Mouse (Mus musculus): ENCODE data around the gene Vcp.

Vcp gene

DNA sequence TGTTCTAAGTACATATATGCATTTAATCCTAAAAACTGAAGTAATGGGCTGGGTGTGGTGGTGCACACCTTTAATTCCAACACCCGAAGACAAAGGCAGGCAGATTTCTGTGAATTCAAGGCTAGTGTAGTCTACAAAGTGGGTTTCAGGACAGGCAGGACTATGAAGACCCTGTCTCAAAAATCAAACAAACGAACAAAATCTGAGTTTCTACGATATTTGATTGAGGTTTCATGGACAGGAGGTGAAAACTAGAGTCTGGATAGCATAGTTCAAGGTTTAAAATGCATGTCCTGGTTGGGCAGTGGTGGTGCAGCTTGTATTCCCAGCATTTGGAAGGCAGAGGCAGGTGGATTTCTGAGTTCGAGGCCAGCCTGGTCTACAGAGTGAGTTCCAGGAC lies 31.0 kb downstream of the Vcp start, which contains the start of gene 1700022I11Rik:
Gene 1700022I11Rik (plus strand): TSS at position 301 of the 400 bp plus-strand sequence.
- no peak for DNase-seq (ENCODE audit: low spot score)

DNA sequence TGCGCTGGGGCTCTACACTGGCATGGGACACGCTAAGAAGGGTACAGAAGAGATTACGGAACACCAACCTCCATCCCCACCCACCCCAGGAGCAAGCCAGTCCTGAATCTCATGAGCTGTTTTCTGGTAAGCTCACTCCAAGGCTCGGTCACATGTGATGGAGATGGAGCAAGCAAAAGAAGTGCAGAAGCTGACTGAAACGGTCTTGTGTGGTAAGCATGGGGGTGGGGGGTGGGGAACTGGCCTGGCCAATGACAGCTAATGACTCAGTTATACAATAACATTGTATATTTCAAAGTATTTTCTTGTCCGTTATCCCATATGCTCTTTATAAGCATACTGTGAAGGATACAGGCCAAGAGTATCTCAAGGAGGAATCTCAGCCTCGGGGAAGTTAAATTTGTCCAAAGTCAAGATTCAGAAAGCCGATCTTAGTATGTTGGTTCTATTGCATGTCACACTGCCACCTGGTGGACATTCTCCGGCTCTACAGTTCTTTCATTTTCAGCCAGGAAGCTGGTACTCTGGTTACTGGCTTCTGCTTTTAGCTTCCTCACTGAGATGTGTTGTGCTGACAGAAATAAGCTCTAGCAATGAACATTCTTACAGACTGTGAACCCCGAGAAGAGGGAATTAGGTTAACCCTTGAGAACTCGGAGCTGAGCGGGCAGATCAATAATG lies 35.1 kb downstream of the Vcp start:
- DNase-seq (ENCODE audit: low spot score) = peak; percentile 59

DNA sequence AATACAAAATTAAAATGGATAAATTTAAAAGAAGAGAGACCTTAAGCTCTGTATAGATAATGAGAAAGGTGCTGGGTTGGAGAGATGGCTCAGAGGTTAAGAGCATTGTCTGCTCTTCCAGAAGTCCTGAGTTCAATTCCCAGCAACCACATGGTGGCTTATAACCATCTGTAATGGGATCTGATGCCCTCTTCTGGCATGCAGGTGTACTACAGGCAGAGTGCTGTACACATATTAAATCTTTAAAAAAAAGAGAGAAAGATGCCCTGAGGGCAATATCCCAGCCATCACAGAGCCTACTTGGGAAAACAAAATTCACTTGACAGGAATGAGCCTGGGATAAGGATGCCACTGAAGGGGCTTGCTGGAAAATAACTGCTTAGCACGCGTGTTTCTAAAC lies 36.8 kb downstream of the Vcp start:
- DNase-seq (ENCODE audit: low spot score) = no peak

DNA sequence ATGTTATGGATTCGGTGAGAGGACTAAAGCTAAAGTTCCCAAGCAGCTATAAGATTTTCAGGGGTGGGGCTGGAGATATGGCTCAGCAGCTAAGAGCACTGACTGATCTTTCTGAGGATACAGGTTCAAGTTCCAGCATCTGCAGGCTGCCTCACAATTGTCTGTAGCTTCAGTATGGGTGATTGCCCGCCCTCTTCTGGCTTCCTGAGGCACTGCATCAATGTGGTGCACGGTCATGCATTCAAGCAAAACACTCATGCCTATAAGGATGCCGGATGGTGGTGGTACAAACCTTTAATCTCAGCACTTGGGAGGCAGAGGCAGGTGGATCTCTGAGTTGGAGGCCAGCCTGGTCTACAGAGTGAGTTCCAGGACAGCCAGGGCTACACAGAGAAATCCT lies 38.7 kb downstream of the Vcp start:
- peak; percentile 73 for DNase-seq (ENCODE audit: low spot score)

DNA sequence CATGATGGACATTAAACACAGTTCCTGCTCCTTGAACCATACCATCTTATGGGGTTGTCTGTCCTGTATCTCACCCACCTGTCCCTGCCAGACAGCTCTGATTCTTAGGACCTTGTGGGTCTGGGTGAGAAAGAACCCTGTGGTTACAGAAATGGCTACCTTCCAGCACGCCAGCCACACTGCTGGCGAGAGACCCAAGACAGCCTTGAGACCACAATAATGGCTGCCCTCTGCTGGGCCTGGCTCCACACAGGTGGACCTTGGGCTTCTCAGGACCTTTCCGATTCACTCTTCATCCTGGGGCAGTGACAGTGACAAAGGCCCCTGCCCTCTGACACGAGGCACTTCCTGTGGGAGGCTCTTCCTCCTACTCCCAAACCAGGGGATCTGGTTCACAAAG lies 40.9 kb downstream of the Vcp start:
- no peak for DNase-seq (ENCODE audit: low spot score)

DNA sequence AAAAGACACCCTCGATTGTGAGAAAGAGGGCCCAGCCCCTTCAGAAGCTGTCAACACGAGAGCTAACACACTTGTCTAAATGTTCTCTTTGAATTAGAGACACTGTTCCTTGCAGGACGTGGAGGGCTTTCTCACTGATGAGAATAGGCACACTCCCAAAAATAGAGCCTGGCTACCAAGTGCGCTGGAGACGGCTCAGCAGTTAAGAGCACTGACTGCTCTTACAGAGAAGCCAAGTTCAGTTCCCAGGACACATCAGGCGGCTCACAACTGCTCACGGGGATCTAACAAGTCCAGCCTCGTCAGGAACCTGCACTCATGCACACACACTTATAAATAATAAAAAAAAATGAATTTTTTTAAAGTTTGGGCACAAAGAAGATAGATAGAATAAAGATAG lies 41.4 kb downstream of the Vcp start:
- no peak for DNase-seq (ENCODE audit: low spot score)

DNA sequence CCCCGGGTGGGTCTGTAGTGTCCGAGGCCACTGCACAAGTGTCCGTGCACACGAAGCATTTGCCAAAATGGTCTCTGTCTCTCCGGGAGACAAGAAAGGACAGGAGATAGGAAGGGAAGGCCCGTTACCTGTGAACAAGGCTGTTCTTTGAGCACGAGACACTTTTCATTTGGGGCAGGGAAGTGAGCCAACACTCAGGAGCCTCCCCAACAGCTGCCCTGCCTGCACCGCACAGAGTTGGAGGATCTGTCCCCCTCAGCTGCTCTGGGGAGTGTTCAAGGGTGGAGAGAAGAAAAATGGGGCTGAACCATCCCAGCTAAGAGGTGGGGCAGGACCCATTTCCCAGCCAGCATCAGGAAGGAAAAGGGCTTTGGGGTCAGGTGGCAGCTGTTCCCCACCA lies 42.3 kb downstream of the Vcp start:
- DNase-seq (ENCODE audit: low spot score) = no peak

DNA sequence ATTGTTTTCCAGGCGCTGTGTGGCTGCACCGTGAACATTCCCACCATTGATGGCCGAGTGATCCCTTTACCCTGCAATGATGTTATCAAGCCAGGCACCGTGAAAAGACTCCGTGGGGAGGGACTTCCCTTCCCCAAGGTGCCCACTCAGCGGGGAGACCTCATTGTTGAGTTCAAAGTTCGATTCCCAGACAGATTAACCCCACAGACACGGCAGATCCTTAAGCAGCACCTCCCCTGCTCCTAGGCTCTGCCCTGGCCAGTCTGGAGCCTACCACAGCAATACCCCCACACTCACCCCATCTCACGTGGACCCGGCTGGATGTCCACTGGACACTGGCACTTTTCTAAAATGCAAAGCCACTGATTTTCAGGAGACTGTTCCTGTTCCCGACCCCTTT lies 43.0 kb downstream of the Vcp start:
- DNase-seq (ENCODE audit: low spot score) = no peak

DNA sequence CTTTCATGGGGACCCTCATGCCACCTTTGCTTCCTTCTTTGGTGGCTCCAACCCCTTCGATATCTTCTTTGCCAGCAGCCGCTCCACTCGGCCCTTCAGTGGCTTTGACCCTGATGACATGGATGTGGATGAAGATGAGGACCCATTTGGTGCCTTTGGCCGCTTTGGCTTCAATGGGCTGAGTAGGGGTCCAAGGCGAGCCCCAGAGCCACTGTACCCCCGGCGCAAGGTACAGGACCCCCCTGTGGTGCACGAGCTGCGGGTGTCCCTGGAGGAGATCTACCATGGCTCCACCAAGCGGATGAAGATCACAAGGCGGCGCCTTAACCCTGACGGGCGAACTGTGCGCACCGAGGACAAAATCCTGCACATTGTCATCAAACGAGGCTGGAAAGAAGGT lies 43.7 kb downstream of the Vcp start:
- no peak for DNase-seq (ENCODE audit: low spot score)

DNA sequence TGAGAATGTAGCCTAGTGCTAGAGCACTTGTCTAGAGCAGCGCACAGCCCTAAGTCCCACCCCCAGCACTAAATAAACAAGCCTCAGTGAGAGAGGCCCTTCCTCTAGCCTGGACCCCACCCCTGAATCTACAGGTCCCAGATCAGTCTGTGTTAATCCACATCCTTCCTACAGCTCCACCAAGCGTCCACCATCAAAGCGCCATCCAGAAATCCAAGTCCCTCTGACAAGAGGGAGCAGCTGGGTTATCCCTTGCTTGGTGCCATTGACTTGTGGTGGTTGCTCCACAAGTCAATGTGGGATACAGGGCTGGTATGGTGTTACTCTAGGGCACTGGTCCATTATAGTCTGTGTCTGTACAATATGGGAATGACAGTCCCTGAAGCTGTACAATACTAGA lies 45.1 kb downstream of the Vcp start:
- DNase-seq (ENCODE audit: low spot score) = no peak

DNA sequence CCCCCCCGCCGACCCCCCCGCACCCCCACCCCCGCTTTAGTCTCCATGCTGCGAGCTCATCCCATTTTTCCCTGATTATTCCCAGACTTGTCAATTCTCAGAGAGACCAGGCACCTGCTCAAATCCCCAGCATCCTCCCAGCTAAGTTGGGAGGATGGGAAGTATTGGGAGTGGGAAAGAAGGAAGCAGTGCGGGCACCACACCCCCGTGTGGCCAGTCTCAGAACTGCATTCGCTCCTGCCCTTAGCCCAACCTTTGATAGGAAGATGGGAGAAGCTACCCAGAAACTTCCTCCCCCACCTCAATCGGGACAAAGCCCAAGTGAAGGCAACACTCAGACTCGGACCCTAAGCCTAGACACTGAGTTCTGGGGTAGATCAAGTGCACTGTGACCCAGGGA lies 46.0 kb downstream of the Vcp start:
- DNase-seq (ENCODE audit: low spot score) = peak; percentile 89

DNA sequence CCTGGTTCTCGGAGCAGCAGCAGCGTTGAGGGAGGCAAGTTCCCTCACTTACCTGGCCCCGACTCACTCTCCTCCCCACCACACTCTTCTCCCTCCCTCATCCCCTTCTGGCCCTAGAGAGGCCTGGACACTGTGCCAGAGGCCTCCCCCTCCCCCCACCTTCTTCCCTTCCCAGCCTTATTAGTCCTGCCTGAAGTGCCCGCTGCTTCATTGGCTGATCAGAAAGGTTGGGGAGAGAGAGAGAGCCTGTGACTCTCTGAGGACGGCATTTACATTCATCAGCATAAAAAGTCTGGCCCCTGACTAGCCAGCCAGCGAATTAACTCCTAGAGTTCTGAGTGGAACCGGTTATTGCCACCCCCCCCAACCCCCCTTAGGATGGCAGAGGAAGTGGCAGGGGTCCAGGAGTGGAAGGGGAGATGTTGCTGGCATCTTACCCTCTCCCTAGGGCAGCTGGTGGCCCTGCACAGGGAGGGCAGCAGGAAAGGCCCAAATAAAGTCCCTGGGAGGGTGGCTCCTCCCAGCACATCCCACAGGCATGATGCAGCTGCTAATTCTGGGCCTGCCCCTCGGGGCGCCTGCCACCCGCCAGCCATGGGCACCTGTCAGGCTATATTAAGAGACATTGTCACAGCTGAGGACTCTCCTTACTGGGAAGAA lies 46.7 kb downstream of the Vcp start:
- DNase-seq (ENCODE audit: low spot score) = peak; percentile 39

DNA sequence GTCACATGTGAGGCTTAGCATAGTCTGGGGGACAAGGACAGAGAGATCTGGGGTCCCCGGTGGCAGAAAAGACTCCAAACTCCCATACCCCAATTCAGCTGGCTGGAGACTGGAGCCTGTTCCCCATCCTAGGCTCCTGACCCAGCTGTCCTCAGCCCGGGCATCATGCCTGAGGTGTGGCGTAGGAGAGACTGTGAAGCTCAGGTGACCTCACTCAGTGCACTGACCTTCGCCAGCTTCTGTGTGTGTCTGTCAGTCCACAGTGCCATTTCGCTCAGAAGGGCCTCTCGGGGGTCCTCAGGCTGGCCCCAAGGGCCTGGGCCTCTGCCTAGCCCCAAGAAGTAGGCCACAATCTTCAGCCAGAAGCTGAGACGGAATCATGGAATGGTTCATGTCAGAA lies 47.7 kb downstream of the Vcp start:
- DNase-seq (ENCODE audit: low spot score) = no peak

DNA sequence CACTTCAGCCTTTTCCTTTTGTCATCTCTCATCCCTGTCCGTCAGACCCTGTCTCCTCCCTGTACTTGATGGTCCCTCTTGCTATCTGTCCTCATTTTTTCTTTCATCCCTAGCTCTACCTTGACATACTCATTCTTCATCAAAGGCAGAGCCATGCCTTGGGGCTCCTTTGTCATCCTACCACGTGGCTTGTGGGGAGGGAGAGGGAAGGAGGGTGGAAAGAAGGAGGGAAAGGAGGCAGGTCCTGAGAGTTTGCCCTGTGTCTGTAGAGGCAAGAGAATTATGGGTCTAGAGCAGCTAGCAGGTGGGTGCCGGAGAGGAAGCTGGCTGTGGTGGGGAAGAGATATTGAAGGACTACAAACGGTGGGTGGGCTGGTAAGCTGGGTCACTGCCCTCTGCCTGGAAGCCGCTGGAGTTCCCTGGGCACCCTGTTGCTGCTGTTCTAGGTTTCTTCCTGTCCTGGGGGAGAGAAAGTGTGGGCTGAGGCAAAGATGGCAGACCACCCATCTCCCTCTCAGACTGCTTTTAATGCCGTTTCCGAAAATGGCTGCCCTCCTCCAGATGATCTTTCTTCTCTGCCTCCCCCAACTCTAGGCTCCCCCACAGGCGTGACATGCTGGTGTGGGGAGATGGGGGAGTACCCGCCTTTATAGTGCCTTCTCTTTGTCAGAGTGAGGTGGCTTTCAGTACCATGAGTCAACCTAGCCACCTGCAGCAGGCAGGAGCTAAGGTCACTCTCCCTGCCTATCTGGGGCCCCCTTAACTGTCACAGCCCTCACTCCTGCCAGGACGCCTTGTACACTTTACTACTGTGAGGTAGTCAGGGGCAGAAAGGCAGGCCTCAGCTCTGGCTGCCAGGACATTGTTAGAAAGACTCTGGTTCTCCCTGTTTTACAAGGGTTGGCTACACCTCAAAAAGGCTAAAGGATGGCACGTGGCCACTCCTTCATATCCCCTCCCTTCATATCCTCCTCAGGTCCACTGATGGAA lies 48.8 kb downstream of the Vcp start:
- DNase-seq (ENCODE audit: low spot score) = no peak

DNA sequence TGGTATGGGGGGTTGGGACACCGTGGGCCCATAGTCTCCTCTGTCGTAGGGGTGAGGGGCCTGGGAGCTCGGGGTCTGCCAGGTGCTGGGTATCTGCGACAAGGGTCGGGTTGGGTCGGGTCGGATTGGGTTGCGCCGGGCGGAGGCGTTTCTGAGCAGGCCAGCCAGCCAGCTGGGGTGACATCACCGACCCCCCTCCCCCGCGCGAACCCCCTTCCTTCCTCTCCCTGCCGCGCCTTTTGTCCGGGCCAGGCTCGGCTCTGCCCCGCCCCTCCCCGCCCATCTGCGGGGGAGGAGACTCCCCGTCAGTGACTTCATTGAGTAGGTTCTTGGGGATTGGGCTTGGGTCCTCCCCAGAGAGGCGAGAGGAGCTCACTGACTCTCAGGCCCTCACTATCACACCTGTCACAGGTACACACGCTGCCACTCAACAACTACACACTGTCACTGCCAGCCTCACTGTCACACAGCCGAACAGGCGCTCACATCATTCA lies 50.2 kb downstream of the Vcp start:
- peak; percentile 91 for DNase-seq (ENCODE audit: low spot score)

DNA sequence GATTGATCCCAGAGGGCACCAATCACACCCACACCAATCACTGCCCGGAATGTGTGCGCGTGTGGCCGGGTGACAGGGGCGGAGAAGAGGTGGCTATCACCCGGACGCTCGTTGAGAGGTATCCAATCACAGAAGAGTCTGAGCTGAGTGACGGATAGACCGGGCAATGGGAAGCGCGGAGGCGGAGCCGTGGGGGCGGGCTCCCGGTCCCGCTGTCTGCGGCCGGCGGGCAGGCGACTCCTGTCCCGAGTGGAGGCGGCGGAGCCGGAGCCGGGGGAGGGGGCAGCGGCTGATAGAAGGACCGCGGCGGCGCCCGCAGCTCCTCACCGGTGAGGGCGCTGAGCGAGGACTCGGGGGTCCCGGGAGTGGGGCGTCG lies 50.6 kb downstream of the Vcp start, which contains the start of gene Dnajb5:
Gene Dnajb5 (plus strand): TSS at position 139 of the 376 bp plus-strand sequence.
- peak; percentile 99 for DNase-seq (ENCODE audit: low spot score)

DNA sequence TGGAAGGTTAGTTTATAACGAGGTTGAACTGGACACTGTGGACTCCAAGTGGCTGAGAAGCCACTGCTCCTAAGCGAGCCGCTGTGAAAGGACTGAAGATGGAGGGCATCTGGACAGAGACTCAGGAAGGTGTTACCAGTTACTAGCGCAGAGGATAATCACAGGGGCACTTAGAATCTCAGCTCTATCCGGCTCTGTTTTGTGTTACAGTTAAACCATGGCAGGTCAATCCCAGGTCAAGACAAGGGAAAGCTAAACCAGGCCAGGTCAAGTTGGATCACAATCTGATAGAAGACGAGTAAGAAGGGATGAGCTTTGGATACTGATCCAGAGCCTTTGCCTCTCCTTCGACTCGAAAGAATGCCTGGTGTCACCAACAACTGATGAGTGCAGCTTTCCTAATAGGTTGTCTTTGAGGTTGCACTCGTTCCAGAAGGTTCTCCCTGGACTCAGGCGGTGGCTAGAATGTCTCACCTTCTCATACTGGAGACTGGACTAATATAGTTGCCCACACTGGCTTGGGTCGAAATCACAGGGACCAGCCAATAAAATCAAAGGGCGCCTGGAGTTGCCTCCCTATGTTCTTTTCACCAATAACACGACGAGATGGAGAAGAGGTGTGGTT lies 51.1 kb downstream of the Vcp start:
- no peak for DNase-seq (ENCODE audit: low spot score)

DNA sequence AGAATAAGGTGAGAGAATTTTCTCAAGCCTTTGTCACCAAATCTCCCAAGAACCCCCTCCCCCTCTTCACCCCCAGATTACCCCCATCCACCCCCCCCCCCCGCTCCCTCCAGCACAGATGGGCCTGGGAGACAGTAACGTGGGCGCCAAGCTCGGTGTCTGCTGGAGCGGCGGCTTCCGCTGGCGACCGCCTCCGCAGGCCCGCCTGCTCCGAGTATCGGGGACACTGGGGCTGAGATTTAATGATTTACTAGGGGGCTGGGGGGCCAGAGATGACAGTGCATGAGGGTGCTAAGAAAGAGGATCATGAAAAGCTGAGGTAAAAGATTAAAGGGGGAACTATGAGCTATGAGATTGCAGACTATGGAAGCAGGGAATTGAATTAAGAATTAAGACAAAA lies 51.8 kb downstream of the Vcp start:
- DNase-seq (ENCODE audit: low spot score) = peak; percentile 60

DNA sequence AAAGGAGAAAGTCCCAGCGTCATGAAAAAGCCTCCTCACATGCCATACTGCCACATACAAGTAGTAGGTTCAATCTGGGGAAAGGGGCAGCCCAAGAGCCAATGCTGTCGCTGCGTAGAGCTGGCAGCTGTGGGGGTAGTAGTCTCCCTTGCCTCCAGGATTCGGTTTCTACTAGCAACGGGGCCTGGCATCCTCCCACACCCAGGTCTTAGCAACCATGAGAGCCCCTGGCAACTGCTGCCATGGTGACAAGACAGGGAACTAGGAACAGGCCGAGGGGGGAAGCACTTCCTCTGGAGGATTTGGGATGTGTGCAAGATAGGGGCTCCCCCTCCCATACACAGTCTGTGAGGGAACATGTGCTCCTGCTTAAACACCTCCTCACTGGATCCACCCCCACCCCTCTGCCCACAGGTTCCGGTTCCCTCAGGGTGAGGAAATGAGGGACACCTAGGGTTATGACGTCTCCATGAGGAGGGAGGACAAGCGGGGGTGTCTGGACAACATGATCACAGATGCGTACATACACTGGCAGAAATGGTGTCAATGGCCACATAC lies 53.5 kb downstream of the Vcp start:
- DNase-seq (ENCODE audit: low spot score) = peak; percentile 93

DNA sequence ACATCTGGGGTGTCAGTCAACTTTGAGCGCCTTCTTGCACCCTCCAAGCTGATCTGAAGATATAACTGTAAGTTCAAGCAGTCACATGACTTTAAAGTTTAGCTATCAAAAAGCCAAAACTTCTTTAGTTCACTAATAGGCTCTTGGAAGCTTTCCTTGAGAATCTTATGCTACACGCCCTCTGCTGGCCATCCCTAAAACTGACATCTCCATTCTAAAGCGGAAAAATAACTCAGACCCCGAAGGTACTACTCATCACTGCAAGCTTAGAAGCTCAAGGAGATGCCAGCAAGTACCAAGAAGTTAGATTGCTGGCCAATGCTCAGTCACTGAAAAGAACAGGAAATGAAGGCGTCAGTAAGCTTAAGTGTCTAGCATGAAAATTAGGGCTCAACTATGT lies 54.4 kb downstream of the Vcp start:
- DNase-seq (ENCODE audit: low spot score) = peak; percentile 81

DNA sequence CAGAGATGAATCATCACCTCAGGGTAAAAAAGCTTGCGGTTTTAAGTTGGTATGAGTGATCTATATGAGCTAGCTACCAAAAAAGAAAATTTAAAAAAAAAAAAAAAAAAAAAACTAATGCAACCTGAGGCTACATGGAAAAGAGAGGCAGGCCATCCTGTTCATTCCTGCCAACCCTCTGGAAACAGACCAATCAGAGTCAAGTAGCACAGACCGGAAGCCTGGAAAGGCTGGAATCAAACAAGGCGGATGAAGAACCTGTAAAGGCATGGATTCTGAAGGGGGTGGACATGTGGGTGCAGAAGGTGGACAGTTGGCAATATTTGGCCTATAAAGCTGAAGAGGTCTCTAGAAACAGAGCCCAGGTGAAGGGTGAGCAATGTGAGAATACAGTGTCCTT lies 54.9 kb downstream of the Vcp start:
- no peak for DNase-seq (ENCODE audit: low spot score)

DNA sequence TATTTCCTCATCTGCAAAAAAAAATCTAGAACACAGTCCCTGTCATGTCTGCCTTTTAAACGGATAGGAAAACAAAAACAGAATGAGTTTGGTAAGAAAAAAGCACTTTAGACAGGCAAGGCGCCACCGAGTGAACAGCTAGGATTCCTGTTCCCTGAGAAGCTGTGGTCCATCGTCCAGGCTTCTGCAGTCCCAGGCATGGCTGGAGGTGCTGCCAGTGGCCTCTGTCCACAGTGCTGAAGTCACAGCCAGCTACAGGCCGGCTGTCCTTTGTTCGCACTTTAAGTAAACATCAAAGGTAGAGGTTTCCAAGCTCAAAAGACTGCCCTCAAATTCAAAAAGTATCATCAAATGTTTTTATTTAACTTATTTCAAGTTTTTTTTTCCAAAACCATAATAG lies 55.3 kb downstream of the Vcp start:
- DNase-seq (ENCODE audit: low spot score) = no peak
